Mouse (Mus musculus) kidney, adult 18-20 months (tissue): ENCODE measurements around the gene Slc51b.

ENCODE experiments used
- DNase-seq: peaks from one replicate; pipeline ENCODE4 v3.0.0; 2021

Gene Slc51b

DNA sequence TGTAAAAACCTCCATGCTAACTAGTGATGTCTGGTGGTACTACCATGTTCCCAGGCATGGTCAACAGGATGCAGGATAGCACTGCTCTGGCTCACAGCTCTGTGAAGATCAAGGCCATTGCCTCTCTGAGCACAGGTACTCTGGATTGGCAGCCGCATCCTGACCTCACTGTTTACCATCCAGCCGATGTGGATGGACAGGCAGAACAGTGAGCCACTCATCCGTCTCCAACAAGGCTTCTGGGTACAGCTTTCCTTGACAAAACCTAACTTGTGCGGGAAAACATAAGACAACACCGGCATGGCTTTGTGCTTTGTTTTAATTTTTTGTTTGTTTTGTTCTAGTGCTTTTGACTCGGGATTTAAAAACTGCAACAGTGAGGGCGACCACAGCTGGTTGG lies 57.0 kb downstream of the Slc51b start:
- no peak for DNase-seq

DNA sequence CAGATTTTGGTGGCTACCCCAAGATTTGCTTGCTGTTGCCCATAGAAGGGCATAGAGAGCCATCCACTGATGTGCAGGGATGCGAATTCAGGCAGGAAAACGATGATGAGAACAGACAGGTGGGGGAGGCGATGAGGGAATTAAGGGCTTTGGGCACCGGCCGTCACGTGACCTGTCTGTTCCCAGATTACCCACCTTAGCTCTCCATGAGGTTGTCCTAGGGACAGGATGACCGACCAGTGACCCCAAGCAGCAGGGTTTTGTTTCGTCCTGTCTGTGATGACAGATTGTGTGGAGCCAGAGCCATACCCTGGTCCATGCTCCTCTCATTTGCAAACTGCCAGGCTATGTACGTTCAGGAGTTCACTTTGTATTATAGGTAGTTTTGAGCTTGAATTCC lies 59.1 kb downstream of the Slc51b start:
- no peak for DNase-seq
